Mouse (Mus musculus) embryonic facial prominence, embryonic 13.5 days (tissue): Measurements from ENCODE around the gene Atg9a. TPM values are rescaled to one million over a fixed set of nuclear protein-coding genes. Genes with fewer than 3 reads are reported as not detected.

Experiments
- ATAC-seq: fragments of 200-750 bp; cut with Nextera tagmentation; 2 replicates; pipeline ENCODE4 v1.8.0; 2017; ENCODE audit warnings: low read depth; ENCODE audit not compliant: insufficient number of reproducible peaks, insufficient read depth, low FRiP score, low TSS enrichment
- H3K27ac ChIP-seq: fragments of 300-500 bp; sonication (generic); 2 replicates; pipeline ENCODE4 v1.5.1; 2015; ENCODE audit warnings: moderate library complexity, mild to moderate bottlenecking, inconsistent platforms
- H3K27me3 ChIP-seq: fragments of 300-500 bp; sonication (generic); 2 replicates; pipeline ENCODE4 v1.6.1; 2015; ENCODE audit warnings: mild to moderate bottlenecking, inconsistent platforms
- H3K36me3 ChIP-seq: fragments of 300-500 bp; sonication (generic); 2 replicates; pipeline ENCODE4 v1.6.1; 2015; ENCODE audit warnings: mild to moderate bottlenecking, inconsistent platforms
- H3K4me1 ChIP-seq: fragments of 300-500 bp; sonication (generic); 2 replicates; pipeline ENCODE4 v1.6.1; 2015; ENCODE audit warnings: inconsistent platforms
- H3K4me2 ChIP-seq: fragments of 300-500 bp; sonication (generic); 2 replicates; pipeline ENCODE4 v1.6.1; 2015; ENCODE audit warnings: moderate library complexity, mild to moderate bottlenecking, inconsistent platforms
- H3K4me3 ChIP-seq: fragments of 300-500 bp; sonication (generic); 2 replicates; pipeline ENCODE4 v1.5.1; 2015; ENCODE audit warnings: mild to moderate bottlenecking, inconsistent platforms
- H3K9ac ChIP-seq: fragments of 300-500 bp; sonication (generic); 2 replicates; pipeline ENCODE4 v1.6.1; 2015; ENCODE audit warnings: mild to moderate bottlenecking, inconsistent platforms
- H3K9me3 ChIP-seq: fragments of 300-500 bp; sonication (generic); 2 replicates; pipeline ENCODE4 v1.6.1; 2016; ENCODE audit warnings: inconsistent platforms
- WGBS: fragments of 180-500 bp; shearing (Covaris S2); methylation state at CpG from one replicate; pipeline ENCODE4 v1.1.7; 2015; ENCODE audit warnings: mixed read lengths; 5-methylcytosine and 5-hydroxymethylcytosine counted together
- microRNA-seq: library from miRNA; unstranded; fragments of <30 nt; microRNA quantifications from one replicate; pipeline ENCODE4, GENCODE M21; 2016
- polyA plus RNA-seq: library from polyadenylated mRNA; unstranded; fragments of >200 nt; fragmentation: Nextera tagmentation; extraction: Ambion mirVana; gene quantifications from 2 replicates; pipeline ENCODE4 v1.2.1, GENCODE M21; 2015

Gene Atg9a
- polyA plus RNA-seq, 1 experiment from 2014 or later, result 28.4 TPM

GRCm38 (mm10) chr1:75136730-75137129 is 55.3 kb downstream of the Atg9a start:
- H3K36me3 ChIP-seq, result peaks cover 48% of the 10 kb centered on the region
- no peak for ATAC-seq
- H3K4me3 ChIP-seq, result no peak overlapping the region
- H3K4me2 ChIP-seq, result no peak overlapping the region
- WGBS, result 82% methylated on average over 3 of the region's 3 CpGs
- peaks cover 5% of the 10 kb centered on the region; the same call in 1 of the 2 replicates for H3K27me3 ChIP-seq
- H3K9ac ChIP-seq, result no peak overlapping the region
- peaks cover 12% of the 10 kb centered on the region for H3K4me1 ChIP-seq
- no peaks in the 10 kb centered on the region for H3K9me3 ChIP-seq
- H3K27ac ChIP-seq, result no peak overlapping the region

DNA sequence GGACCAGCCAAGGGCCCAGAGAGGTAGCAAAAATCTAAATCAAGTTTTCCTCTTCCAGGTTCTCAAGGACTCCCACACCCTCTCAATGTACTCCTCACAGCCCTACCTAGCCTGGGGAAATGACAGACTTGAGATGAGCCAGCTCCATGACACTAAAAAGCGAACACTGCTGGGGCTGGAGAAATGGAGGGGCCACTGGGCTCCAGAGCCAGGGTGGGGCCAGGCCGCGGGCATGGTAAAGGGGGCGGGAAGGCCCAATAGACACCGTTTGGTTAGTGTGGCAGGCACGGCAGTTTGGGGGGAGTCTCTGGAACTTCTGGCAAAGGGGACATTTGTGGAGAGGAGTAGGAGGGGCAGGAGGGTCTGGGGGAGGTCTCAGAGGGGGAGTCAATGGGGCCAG is 55.7 kb downstream of the Atg9a start:
- ATAC-seq, result no peak

DNA sequence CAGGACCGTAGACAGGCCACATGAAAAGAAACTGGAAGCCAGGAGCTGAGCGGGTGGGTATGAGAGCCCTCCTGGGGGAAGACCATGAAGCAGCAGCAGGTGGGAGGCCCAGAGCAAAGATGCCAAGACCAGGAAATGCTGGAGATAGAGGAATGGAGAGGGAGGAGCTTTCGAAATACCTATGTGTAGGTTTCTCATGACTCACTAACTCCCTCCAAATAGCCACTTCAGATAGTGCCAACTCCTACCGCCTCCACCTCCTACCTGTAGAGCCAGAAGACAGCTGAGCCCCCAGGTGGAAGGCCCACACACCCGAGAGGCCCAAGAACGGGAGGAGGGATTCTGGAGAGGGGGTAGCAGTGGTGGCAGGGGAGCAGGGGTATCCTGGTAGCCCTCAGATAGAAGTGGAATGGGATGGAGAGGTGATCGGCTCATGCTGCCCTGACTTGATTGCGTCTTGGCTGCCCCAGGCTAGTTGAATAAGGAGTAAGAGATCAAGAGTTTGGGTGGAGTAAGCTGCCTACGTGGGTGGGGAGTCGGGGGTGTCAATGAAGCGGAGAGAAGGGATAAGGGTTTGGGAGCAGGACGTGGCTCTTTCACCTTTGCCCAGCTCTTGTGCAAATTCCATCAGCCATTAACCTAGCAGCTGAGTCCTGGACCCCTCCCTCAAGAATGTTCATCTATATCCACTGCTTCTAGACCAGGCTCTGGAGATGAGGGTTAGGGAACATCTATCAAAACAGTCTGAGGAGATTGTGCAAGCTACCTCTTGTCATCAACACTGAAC is 58.4 kb downstream of the Atg9a start, which contains the start of gene Slc23a3:
Slc23a3 (minus strand) TSS at position 470 of the 787 bp plus-strand sequence.
- no peak within 1 kb of the TSS for H3K4me3 ChIP-seq
- 0 out of 2 replicates have a peak within 1 kb of the TSS, but pooled peaks have one; percentile 2 for H3K9ac ChIP-seq
- no peaks in the 10 kb centered on the region for H3K9me3 ChIP-seq
- no peak for ATAC-seq
- H3K27me3 ChIP-seq, result peaks cover 9% of the 10 kb centered on the region
- H3K27ac ChIP-seq, result no peak within 1 kb of the TSS
- WGBS, result 66% methylated on average over 12 of the region's 12 CpGs
- H3K36me3 ChIP-seq, result peaks cover 35% of the 10 kb centered on the region
- H3K4me2 ChIP-seq, result no peak within 1 kb of the TSS
- H3K4me1 ChIP-seq, result no peaks in the 10 kb centered on the region

More for the DNA sequence above, 55.7 kb downstream of the Atg9a start:
- 89% methylated on average over 6 of the region's 6 CpGs for WGBS
- peaks cover 5% of the 10 kb centered on the region; the same call in 1 of the 2 replicates for H3K27me3 ChIP-seq
- no peak overlapping the region for H3K4me2 ChIP-seq
- H3K9ac ChIP-seq, result no peak overlapping the region
- H3K36me3 ChIP-seq, result peaks cover 48% of the 10 kb centered on the region
- H3K27ac ChIP-seq, result no peak overlapping the region
- no peaks in the 10 kb centered on the region for H3K9me3 ChIP-seq
- H3K4me1 ChIP-seq, result peaks cover 12% of the 10 kb centered on the region
- no peak overlapping the region for H3K4me3 ChIP-seq

Small RNA genes within 50 kb of the gene (microRNA-seq; reads per million reads assigned to microRNA genes)
- not detected for gene Gm27943

Other genes starting within 250 kb of the Atg9a start
- 0.83 and 0.89 TPM in 2 replicates for gene Ihh, start 240.5 kb downstream of the Atg9a start, polyA plus RNA-seq
- gene Nhej1, start 67.0 kb downstream of the Atg9a start, polyA plus RNA-seq, result 11.2 and 12.7 TPM in 2 replicates
- gene Slc23a3, start 58.3 kb downstream of the Atg9a start, polyA plus RNA-seq, result 0.15 and 0.47 TPM in 2 replicates
- 40.5 and 43.8 TPM in 2 replicates for gene Cnppd1, start 49.5 kb downstream of the Atg9a start, polyA plus RNA-seq
- gene Retreg2, start 49.4 kb downstream of the Atg9a start, polyA plus RNA-seq, result 39.4 and 45.1 TPM in 2 replicates
- gene Zfand2b, start 23.6 kb downstream of the Atg9a start, polyA plus RNA-seq, result 45.1 and 48.2 TPM in 2 replicates
- 27.0 and 35.2 TPM in 2 replicates for gene Abcb6, start 11.8 kb downstream of the Atg9a start, polyA plus RNA-seq
- 27.1 and 30.5 TPM in 2 replicates for gene Ankzf1, start within 50 bp of the Atg9a start, polyA plus RNA-seq
- gene Glb1l, start 18.6 kb upstream of the Atg9a start, polyA plus RNA-seq, result 21.9 and 23.3 TPM in 2 replicates
- 133 and 141 TPM in 2 replicates for gene Stk16, start 18.6 kb upstream of the Atg9a start, polyA plus RNA-seq
- 17.1 and 23.2 TPM in 2 replicates for gene Tuba4a, start 27.7 kb upstream of the Atg9a start, polyA plus RNA-seq
- gene A630095N17Rik, start 39.9 kb upstream of the Atg9a start, polyA plus RNA-seq, result not detected in 2 replicates
- 36.6 and 47.8 TPM in 2 replicates for gene Dnajb2, start 44.2 kb upstream of the Atg9a start, polyA plus RNA-seq
- gene Ptprn, start 72.3 kb upstream of the Atg9a start, polyA plus RNA-seq, result 0.37 and 0.54 TPM in 2 replicates
- 1.7 and 2.1 TPM in 2 replicates for gene Resp18, start 86.2 kb upstream of the Atg9a start, polyA plus RNA-seq
- gene Dnpep, start 125.8 kb upstream of the Atg9a start, polyA plus RNA-seq, result 110 and 112 TPM in 2 replicates
- 9.9 and 13.8 TPM in 2 replicates for gene Des, start 168.1 kb upstream of the Atg9a start, polyA plus RNA-seq
- 16.1 and 17.0 TPM in 2 replicates for gene Speg, start 183.1 kb upstream of the Atg9a start, polyA plus RNA-seq
- 74.2 and 83.0 TPM in 2 replicates for gene Gmppa, start 243.7 kb upstream of the Atg9a start, polyA plus RNA-seq